Mouse (Mus musculus) small intestine, adult 2 months (tissue): ENCODE measurements around the gene Cpe.

ENCODE experiments used
- CTCF ChIP-seq: fragments of 200-500 bp; IDR thresholded peaks from 2 replicates; pipeline ENCODE4 v1.5.1; 2012; ENCODE audit warnings: low read depth, mild to moderate bottlenecking, control low read depth, inconsistent platforms, low read length, moderate library complexity, mixed read lengths; ENCODE audit not compliant: insufficient replicate concordance, insufficient read length; ENCODE audit errors: extremely low read depth
- POLR2A ChIP-seq: fragments of 200-500 bp; IDR thresholded peaks from 2 replicates; pipeline ENCODE4 v1.6.1; 2012; ENCODE audit warnings: low read depth, mild to moderate bottlenecking, control low read depth, inconsistent platforms, low read length, moderate library complexity

DNA sequence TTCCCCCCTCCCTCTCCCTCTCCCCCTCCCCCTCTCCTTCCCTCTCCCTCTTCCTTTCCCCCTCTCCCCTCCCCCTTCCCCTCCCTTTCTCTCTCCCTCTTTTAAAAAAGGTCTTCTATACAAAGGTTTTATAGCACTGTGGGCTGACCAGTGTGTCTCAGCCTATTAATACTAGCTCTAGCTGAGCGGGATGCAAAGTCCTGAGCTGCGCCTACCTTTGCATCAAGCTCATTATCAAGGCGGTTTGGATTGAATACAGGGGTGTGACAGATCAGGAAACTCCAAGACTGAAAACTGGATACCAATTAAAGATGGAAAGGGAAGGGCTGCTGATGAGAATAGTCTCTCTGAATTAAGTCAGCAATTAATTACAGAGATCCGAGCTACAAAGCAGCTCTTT is 94.6 kb downstream of the Cpe start:
- TF ChIP-seq POLR2A = no peak
- TF ChIP-seq CTCF = no peak
